Mouse (Mus musculus) forebrain, embryonic 14.5 days (tissue): ENCODE data around the gene Wnt1. TPM values are rescaled to one million over a fixed set of nuclear protein-coding genes. Genes with fewer than 3 reads are reported as not detected.

Experiments used
- ATAC-seq: fragments of 200-750 bp; cut with Nextera tagmentation; 2 replicates; pipeline ENCODE4 v1.8.0; 2017; ENCODE audit warnings: mild to moderate bottlenecking, moderate library complexity
- DNase-seq: peaks from one replicate; pipeline ENCODE4 v3.0.0-alpha.2; 2015; ENCODE audit warnings: low spot score
- H3K27ac ChIP-seq: fragments of 300-500 bp; sonication (generic); 2 replicates; pipeline ENCODE4 v1.5.1; 2014; ENCODE audit warnings: low read depth, mild to moderate bottlenecking, control low read depth, low read length, moderate library complexity
- H3K27me3 ChIP-seq: fragments of 300-500 bp; sonication (generic); replicated peaks from 2 replicates; pipeline ENCODE4 v1.6.1; 2014; ENCODE audit warnings: low read length, control low read depth, mixed read lengths; ENCODE audit not compliant: control insufficient read depth, insufficient read depth
- H3K36me3 ChIP-seq: fragments of 300-500 bp; sonication (generic); 2 replicates; pipeline ENCODE4 v1.6.1; 2014; ENCODE audit warnings: low read length, control low read depth; ENCODE audit not compliant: control insufficient read depth, insufficient read depth
- H3K4me1 ChIP-seq: fragments of 300-500 bp; sonication (generic); 2 replicates; pipeline ENCODE4 v1.6.1; 2014; ENCODE audit warnings: antibody characterized with exemption, low read length, control low read depth; ENCODE audit not compliant: control insufficient read depth, insufficient read depth
- H3K4me2 ChIP-seq: fragments of 300-500 bp; sonication (generic); 2 replicates; pipeline ENCODE4 v1.6.1; 2014; ENCODE audit warnings: mild to moderate bottlenecking, control low read depth, low read length
- H3K4me3 ChIP-seq: fragments of 300-500 bp; sonication (generic); 2 replicates; pipeline ENCODE4 v1.5.1; 2014; ENCODE audit warnings: low read depth, low read length, control low read depth
- H3K9ac ChIP-seq: fragments of 300-500 bp; sonication (generic); 2 replicates; pipeline ENCODE4 v1.6.1; 2014; ENCODE audit warnings: mild to moderate bottlenecking, low read length, control low read depth, moderate library complexity
- H3K9me3 ChIP-seq: fragments of 300-500 bp; sonication (generic); replicated peaks from 2 replicates; pipeline ENCODE4 v1.6.1; 2016; ENCODE audit warnings: low read length, control low read depth, mixed read lengths; ENCODE audit not compliant: control insufficient read depth
- WGBS: fragments of 180-500 bp; shearing (Covaris S2); extraction: QIAGEN DNeasy Blood & Tissue Kit; methylation state at CpG from one replicate; pipeline ENCODE4 v1.1.7; 2014; 5-methylcytosine and 5-hydroxymethylcytosine counted together
- polyA plus RNA-seq: library from polyadenylated mRNA; unstranded; fragments of >200 nt; fragmentation: Nextera tagmentation; extraction: Ambion mirVana; gene quantifications from 2 replicates; pipeline ENCODE4 v1.2.1, GENCODE M21; 2014

Wnt1 gene
- polyA plus RNA-seq, 1 experiment from 2014 or later: not detected

- Histone ChIP-seq H3K27me3 (peaks cover 69% of the 10 kb centered on the region), H3K4me1 (no peaks in the 10 kb centered on the region), H3K4me3 (no peak overlapping the region), H3K9me3 (no peaks in the 10 kb centered on the region), H3K36me3 (no peaks in the 10 kb centered on the region), H3K27ac (no peak overlapping the region), H3K9ac (no peak overlapping the region), H3K4me2 (no peak overlapping the region)
- no peak for DNase-seq
- 24% methylated on average over 6 of the region's 6 CpGs for WGBS
- no peak for ATAC-seq
Observed at GRCm38 (mm10) chr15:98781166-98781565, 8.5 kb upstream of the Wnt1 start.

GRCm38 (mm10) chr15:98785744-98786143 is 3.9 kb upstream of the Wnt1 start:
- Histone ChIP-seq H3K9me3 (no peaks in the 10 kb centered on the region), H3K4me3 (no peak overlapping the region), H3K9ac (no peak overlapping the region), H3K27ac (no peak overlapping the region), H3K36me3 (no peaks in the 10 kb centered on the region), H3K27me3 (peaks cover 63% of the 10 kb centered on the region), H3K4me1 (no peaks in the 10 kb centered on the region), H3K4me2 (no peak overlapping the region)
- ATAC-seq (no peak), DNase-seq (no peak)
- 36% methylated on average over 7 of the region's 7 CpGs for WGBS

- Histone ChIP-seq H3K36me3 (no peaks in the 10 kb centered on the region), H3K27ac (no peak overlapping the region), H3K4me2 (no peak overlapping the region), H3K9ac (no peak overlapping the region), H3K27me3 (peaks cover 69% of the 10 kb centered on the region), H3K9me3 (no peaks in the 10 kb centered on the region), H3K4me3 (no peak overlapping the region), H3K4me1 (no peaks in the 10 kb centered on the region)
- ATAC-seq (no peak), DNase-seq (peak; percentile 60)
- 24% methylated on average over 4 of the region's 4 CpGs for WGBS
Observed at GRCm38 (mm10) chr15:98787930-98788329, 1.7 kb upstream of the Wnt1 start.

GRCm38 (mm10) chr15:98788972-98789660 is 541 bp upstream of the Wnt1 start:
- no peak for ATAC-seq
- Histone ChIP-seq H3K4me1 (no peaks in the 10 kb centered on the region), H3K4me3 (peak overlapping the region; percentile 6; the same call in 1 of the 2 replicates), H3K4me2 (no peak overlapping the region), H3K27me3 (peaks cover 78% of the 10 kb centered on the region), H3K9ac (no peak overlapping the region), H3K36me3 (no peaks in the 10 kb centered on the region), H3K9me3 (no peaks in the 10 kb centered on the region), H3K27ac (no peak overlapping the region)
- WGBS: 10% methylated on average over 24 of the region's 24 CpGs
- DNase-seq: no peak

GRCm38 (mm10) chr15:98790761-98791160 is 1.1 kb downstream of the Wnt1 start:
- Histone ChIP-seq H3K4me3 (no peak overlapping the region), H3K9ac (no peak overlapping the region), H3K9me3 (no peaks in the 10 kb centered on the region), H3K4me2 (no peak overlapping the region), H3K27me3 (peaks cover 92% of the 10 kb centered on the region), H3K36me3 (no peaks in the 10 kb centered on the region), H3K4me1 (no peaks in the 10 kb centered on the region), H3K27ac (no peak overlapping the region)
- DNase-seq (no peak), ATAC-seq (no peak)
- under 1% methylated on average over 23 of the region's 23 CpGs for WGBS

- ATAC-seq: no peak
- Histone ChIP-seq H3K4me2 (no peak overlapping the region), H3K27ac (no peak overlapping the region), H3K9me3 (no peaks in the 10 kb centered on the region), H3K9ac (no peak overlapping the region), H3K27me3 (peaks cover 94% of the 10 kb centered on the region), H3K4me3 (no peak overlapping the region), H3K36me3 (no peaks in the 10 kb centered on the region), H3K4me1 (no peaks in the 10 kb centered on the region)
- 1% methylated on average over 12 of the region's 12 CpGs for WGBS
- no peak for DNase-seq
Observed at GRCm38 (mm10) chr15:98791221-98791620, 1.6 kb downstream of the Wnt1 start.

GRCm38 (mm10) chr15:98791771-98792170 is 2.1 kb downstream of the Wnt1 start:
- peaks cover under 1% of the 10 kb centered on the region; the same call in 1 of the 2 replicates for H3K4me1 ChIP-seq
- H3K27me3 ChIP-seq: peaks cover 98% of the 10 kb centered on the region
- no peak overlapping the region for H3K4me3 ChIP-seq
- 1% methylated on average over 23 of the region's 23 CpGs for WGBS
- H3K9ac ChIP-seq: no peak overlapping the region
- no peaks in the 10 kb centered on the region for H3K9me3 ChIP-seq
- ATAC-seq (no peak), DNase-seq (no peak)
- H3K36me3 ChIP-seq: no peaks in the 10 kb centered on the region
- H3K27ac ChIP-seq: no peak overlapping the region
- no peak overlapping the region for H3K4me2 ChIP-seq

- WGBS: under 1% methylated on average over 75 of the region's 75 CpGs
- H3K4me3 ChIP-seq: peak overlapping the region; percentile 25
- H3K9ac ChIP-seq: no peak overlapping the region
- peak; percentile 57 for DNase-seq
- H3K4me2 ChIP-seq: peak overlapping the region; percentile 39
- H3K27ac ChIP-seq: no peak overlapping the region
- peaks cover 97% of the 10 kb centered on the region for H3K27me3 ChIP-seq
- no peak for ATAC-seq
- peaks cover 5% of the 10 kb centered on the region; the same call in 1 of the 2 replicates for H3K4me1 ChIP-seq
- no peaks in the 10 kb centered on the region for H3K36me3 ChIP-seq
- H3K9me3 ChIP-seq: no peaks in the 10 kb centered on the region
Observed at GRCm38 (mm10) chr15:98792233-98793020, 2.8 kb downstream of the Wnt1 start.
